23 mouse cellular contexts compared by ENCODE assay signal in the genomic region with DNA sequence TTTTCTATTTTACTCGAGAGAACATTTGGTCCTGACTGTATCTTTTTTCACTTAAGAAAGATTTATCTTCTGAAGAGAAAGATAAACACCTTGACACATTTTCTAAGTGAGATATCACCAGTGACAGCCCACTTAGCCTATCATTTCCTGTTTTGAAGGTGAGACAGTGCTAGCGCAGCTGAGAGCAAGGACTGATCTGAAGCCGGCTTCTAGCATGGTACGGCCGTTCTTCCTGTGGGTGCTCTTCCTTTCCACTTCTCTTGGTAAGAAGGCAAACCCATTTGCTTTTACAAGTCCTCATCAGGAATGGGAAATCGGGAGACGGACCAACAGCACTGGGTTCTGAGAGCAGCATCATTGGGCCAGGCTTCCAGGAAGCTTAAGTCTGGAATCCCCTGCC.
DNase-seq lines count a peak whose midpoint lies in the region; ATAC-seq and TF ChIP-seq lines count a peak whose summit lies in the region.
"Had no signal": no experiment of that assay in that cellular context is flagged by ENCODE, and none has a peak within 500 bp of the region (broad histone marks: within the 10 kb centered on the region; RNA-seq: fewer than 3 reads in every experiment).

No protein-coding gene starts in this region.

- no peak for ATAC-seq in lung, embryonic 14.5 days (ENCODE audit: insufficient read depth)
- peak; percentile 52; the same call in 1 of the 2 replicates for ATAC-seq in common myeloid progenitor, adult 5-6 weeks (replicated peaks; ENCODE audit: low read depth, poor library complexity, severe bottlenecking)
- no peak for ATAC-seq in forebrain, embryonic 15.5 days (replicated peaks)
- ATAC-seq: activated CD4-positive, CD25-positive, alpha-beta regulatory T cell, adult 4 months; hindbrain, postnatal 0 days; Patski had no signal

- no peak overlapping the region for H3K9ac ChIP-seq in lung, embryonic 14.5 days
- H3K9ac ChIP-seq in forebrain, embryonic 15.5 days (replicated peaks) = no peak overlapping the region
- H3K9ac ChIP-seq: embryonic facial prominence, embryonic 13.5 days; limb, embryonic 13.5 days; liver, embryonic 13.5 days; lung, embryonic 15.5 days; midbrain, embryonic 12.5 days; neural tube, embryonic 15.5 days had no signal

- no peak overlapping the region for H3K4me2 ChIP-seq in lung, embryonic 14.5 days
- H3K4me2 ChIP-seq in forebrain, embryonic 15.5 days (replicated peaks) = no peak overlapping the region
- H3K4me2 ChIP-seq: embryonic facial prominence, embryonic 13.5 days; limb, embryonic 13.5 days; liver, embryonic 13.5 days; lung, embryonic 15.5 days; midbrain, embryonic 12.5 days; neural tube, embryonic 15.5 days had no signal

- no peak overlapping the region for H3K27ac ChIP-seq in lung, embryonic 14.5 days (ENCODE audit: low read depth)
- no peak overlapping the region for H3K27ac ChIP-seq in forebrain, embryonic 15.5 days (replicated peaks)
- H3K27ac ChIP-seq: embryonic facial prominence, embryonic 13.5 days; hindbrain, postnatal 0 days; limb, embryonic 13.5 days; liver, embryonic 13.5 days; lung, embryonic 15.5 days; macrophage; midbrain, embryonic 12.5 days; neural tube, embryonic 15.5 days had no signal

- H3K4me3 ChIP-seq in lung, embryonic 14.5 days (ENCODE audit: low read depth, low read length) = no peak overlapping the region
- H3K4me3 ChIP-seq in forebrain, embryonic 15.5 days = no peak overlapping the region
- H3K4me3 ChIP-seq: embryonic facial prominence, embryonic 13.5 days; limb, embryonic 13.5 days; liver, embryonic 13.5 days; lung, embryonic 15.5 days; midbrain, embryonic 12.5 days; neural tube, embryonic 15.5 days had no signal

- no peak for TF ChIP-seq CTCF in lung, embryonic 14.5 days (IDR thresholded peaks at IDR 0.05; ENCODE audit: low read depth)

- 30% methylated on average over 7 of the region's 7 CpGs for WGBS in lung, embryonic 14.5 days
- 85% methylated on average over 7 of the region's 7 CpGs for WGBS in forebrain, embryonic 15.5 days

- H3K4me1 ChIP-seq in lung, embryonic 14.5 days (ENCODE audit: insufficient read depth) = no peaks in the 10 kb centered on the region
- no peaks in the 10 kb centered on the region for H3K4me1 ChIP-seq in forebrain, embryonic 15.5 days
- H3K4me1 ChIP-seq: embryonic facial prominence, embryonic 13.5 days; limb, embryonic 13.5 days; liver, embryonic 13.5 days; lung, embryonic 15.5 days; midbrain, embryonic 12.5 days; neural tube, embryonic 15.5 days had no signal

- H3K27me3 ChIP-seq in lung, embryonic 14.5 days (ENCODE audit: insufficient read depth, low read length) = no peaks in the 10 kb centered on the region
- H3K27me3 ChIP-seq in forebrain, embryonic 15.5 days = no peaks in the 10 kb centered on the region
- H3K27me3 ChIP-seq: embryonic facial prominence, embryonic 13.5 days; limb, embryonic 13.5 days; liver, embryonic 13.5 days; lung, embryonic 15.5 days; midbrain, embryonic 12.5 days; neural tube, embryonic 15.5 days; Patski had no signal

- peak; percentile 1 for DNase-seq in lung, embryonic 14.5 days
- DNase-seq in lung, postnatal 10 days = no peak
- peak; percentile 46 to 67 for DNase-seq in natural killer cell, adult 2 months (ENCODE audit: low spot score in 2 of 2)
- peak; percentile 39 to 58 for DNase-seq in thymus, postnatal 36 days
- no peak for DNase-seq in urinary bladder, postnatal 25 days (ENCODE audit: low spot score)
- DNase-seq in right cerebral cortex, adult 2 months (ENCODE audit: low spot score in 2 of 2) = no peak
- DNase-seq: adrenal gland, postnatal 10 days; cerebellum, postnatal 10 days; gastrocnemius, postnatal 14 days; heart, adult 18-20 months; kidney, adult 11 months; liver, embryonic 13.5 days had no signal

- no peaks in the 10 kb centered on the region for H3K9me3 ChIP-seq in lung, embryonic 14.5 days (ENCODE audit: low read depth, low read length)
- H3K9me3 ChIP-seq in forebrain, embryonic 15.5 days = no peaks in the 10 kb centered on the region
- H3K9me3 ChIP-seq: limb, embryonic 13.5 days; liver, embryonic 13.5 days; lung, embryonic 15.5 days; midbrain, embryonic 12.5 days; neural tube, embryonic 15.5 days had no signal

- H3K36me3 ChIP-seq in lung, embryonic 14.5 days (ENCODE audit: insufficient read depth) = no peaks in the 10 kb centered on the region
- no peaks in the 10 kb centered on the region for H3K36me3 ChIP-seq in forebrain, embryonic 15.5 days
- H3K36me3 ChIP-seq: embryonic facial prominence, embryonic 13.5 days; limb, embryonic 13.5 days; liver, embryonic 13.5 days; lung, embryonic 15.5 days; midbrain, embryonic 12.5 days; neural tube, embryonic 15.5 days had no signal

Comparison
In these comparisons a context has a peak if more than half of its experiments do, and no peak if none do; other contexts are left out.
1. DNase-seq: peak in lung, embryonic 14.5 days (single experiment), natural killer cell, adult 2 months (2 of 2) and thymus, postnatal 36 days (2 of 2); none in lung, postnatal 10 days (single experiment), urinary bladder, postnatal 25 days (single experiment) and right cerebral cortex, adult 2 months (0 of 2).